Mouse (Mus musculus) olfactory bulb, adult 2 months (tissue): Measurements from ENCODE around the gene Prox2. TPM values are rescaled to one million over a fixed set of nuclear protein-coding genes. Genes with fewer than 3 reads are reported as not detected.

Experiments used
- H3K27ac ChIP-seq: fragments of 200-500 bp; 2 replicates; pipeline ENCODE4 v1.5.1; 2012; ENCODE audit warnings: low read depth, low read length; ENCODE audit not compliant: insufficient read depth
- H3K4me1 ChIP-seq: fragments of 200-500 bp; 2 replicates; pipeline ENCODE4 v1.6.1; 2012; ENCODE audit warnings: low read length; ENCODE audit not compliant: control insufficient read depth, insufficient read depth
- H3K4me3 ChIP-seq: fragments of 200-500 bp; 2 replicates; pipeline ENCODE4 v1.5.1; 2012; ENCODE audit warnings: mild to moderate bottlenecking, low read depth, low read length, moderate library complexity; ENCODE audit not compliant: insufficient read depth
- CTCF ChIP-seq: fragments of 200-500 bp; IDR thresholded peaks from 2 replicates; pipeline ENCODE4 v1.5.1; 2012; ENCODE audit warnings: low read depth, mild to moderate bottlenecking, low read length, moderate library complexity; ENCODE audit not compliant: insufficient read depth
- POLR2A ChIP-seq: fragments of 200-500 bp; IDR thresholded peaks from 2 replicates; pipeline ENCODE4 v1.6.1; 2012; ENCODE audit warnings: mild to moderate bottlenecking, low read depth, low read length, moderate library complexity; ENCODE audit not compliant: insufficient read depth
- WGBS: fragments of 180-500 bp; shearing (Covaris S2); methylation state at CpG from one replicate; pipeline ENCODE4 v1.1.7; 2018; 5-methylcytosine and 5-hydroxymethylcytosine counted together
- polyA plus RNA-seq: library from polyadenylated mRNA; stranded (reverse); fragments of >200 nt; gene quantifications from 2 replicates; pipeline ENCODE4 v1.2.4, GENCODE M21; 2012; ENCODE audit warnings: low replicate concordance; ENCODE audit not compliant: missing spikeins, insufficient read depth, insufficient read length

The Prox2 gene
- polyA plus RNA-seq, 1 experiment = not detected

DNA sequence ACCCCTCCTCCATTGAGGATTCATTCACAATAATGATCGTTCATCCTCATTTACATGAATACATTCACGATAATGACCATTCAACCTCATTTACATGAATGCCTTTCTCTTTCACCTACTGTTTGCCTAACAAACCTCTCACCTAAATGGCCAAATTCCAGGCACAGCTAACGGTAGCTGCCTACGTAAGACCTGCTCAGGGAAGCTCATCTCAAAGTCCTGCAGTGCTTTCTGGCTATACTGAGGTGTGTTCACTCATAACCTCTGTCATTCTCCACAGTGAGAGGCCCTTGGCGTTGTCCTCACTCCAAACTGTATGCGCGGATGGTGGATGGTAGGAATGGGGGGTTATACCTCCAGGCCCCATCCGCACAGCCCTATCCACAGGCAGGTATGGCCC, 5.8 kb downstream of the Prox2 start:
- H3K4me1 ChIP-seq = 0 out of 2 replicates have a peak, but pooled peaks cover under 1% of the 10 kb centered on the region
- WGBS = 88% methylated on average over 8 of the region's 8 CpGs
- TF ChIP-seq CTCF (no peak), POLR2A (no peak)
- no peak overlapping the region for H3K4me3 ChIP-seq
- H3K27ac ChIP-seq = no peak overlapping the region

DNA sequence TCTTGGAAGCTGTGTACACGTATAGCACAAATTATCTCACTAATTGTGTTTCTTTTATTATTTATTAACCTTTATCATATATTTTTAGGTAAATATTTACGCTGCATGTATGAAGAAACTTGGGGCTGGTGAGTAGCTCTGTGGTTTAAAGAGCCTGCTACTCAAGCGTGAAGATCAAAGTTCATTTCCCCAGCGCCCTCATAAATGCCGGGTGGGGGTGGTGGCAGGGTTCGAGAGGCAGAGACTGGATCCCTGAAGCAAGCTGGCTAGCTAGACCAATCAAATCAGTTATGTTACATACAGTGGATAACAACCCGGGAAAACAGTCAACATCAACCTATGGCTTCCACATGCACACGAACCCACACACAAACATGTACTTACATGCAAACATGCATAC, 7.5 kb downstream of the Prox2 start:
- no peak overlapping the region for H3K4me3 ChIP-seq
- 90% methylated on average over 8 of the region's 8 CpGs for WGBS
- no peaks in the 10 kb centered on the region for H3K4me1 ChIP-seq
- TF ChIP-seq CTCF = no peak
- TF ChIP-seq POLR2A = no peak
- H3K27ac ChIP-seq = no peak overlapping the region

DNA sequence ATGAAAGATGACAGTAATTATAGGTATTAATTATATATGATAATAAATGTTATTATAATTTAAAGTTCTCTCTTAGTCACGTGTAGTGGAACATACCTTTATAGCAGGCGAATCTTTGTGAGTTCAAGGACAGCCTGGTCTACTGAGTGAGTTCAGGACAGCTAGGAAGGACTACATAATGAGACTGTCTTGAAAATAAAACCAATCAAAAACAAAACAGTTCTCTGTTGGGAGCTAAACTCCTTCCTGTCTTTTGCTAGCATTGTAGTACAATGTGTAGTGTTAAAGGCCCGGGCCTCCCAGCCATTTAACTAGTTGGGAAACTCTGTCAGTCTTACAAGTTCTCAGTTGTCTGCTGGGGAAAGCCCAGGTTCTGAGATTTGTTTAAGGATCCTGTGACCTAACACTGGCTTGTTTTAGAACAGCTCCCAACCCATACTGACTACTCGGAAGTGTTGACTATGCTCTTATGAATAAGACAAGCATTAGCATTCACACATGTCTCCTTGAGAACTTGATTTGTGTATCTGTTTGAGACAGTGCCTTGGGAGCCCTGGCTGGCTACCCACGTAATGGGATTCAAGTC, 8.9 kb downstream of the Prox2 start:
- TF ChIP-seq POLR2A = no peak
- no peak for TF ChIP-seq CTCF
- WGBS = 68% methylated on average over 5 of the region's 5 CpGs
- H3K4me1 ChIP-seq = no peaks in the 10 kb centered on the region

DNA sequence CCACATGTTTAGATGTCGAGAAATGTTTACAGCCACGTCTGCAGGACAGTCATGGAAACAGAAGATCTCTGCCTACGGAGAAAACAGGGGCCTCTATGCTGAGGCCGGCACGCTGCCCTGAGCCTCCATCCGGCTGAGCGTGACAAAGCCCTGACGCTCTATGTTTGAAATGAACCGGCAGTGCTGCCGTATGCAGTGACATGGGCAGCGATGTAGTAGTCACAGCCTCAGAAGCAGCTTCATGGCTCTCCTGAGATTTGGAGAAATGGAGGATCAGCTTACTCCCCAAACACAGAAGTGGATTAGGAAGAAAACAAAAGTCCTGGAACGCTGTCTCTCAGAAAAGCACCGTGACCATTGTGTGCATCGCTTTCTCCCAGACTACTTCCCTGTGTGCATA, 9.6 kb downstream of the Prox2 start:
- Histone ChIP-seq H3K4me1 (no peaks in the 10 kb centered on the region), H3K27ac (no peak overlapping the region), H3K4me3 (no peak overlapping the region)
- no peak for TF ChIP-seq POLR2A
- no peak for TF ChIP-seq CTCF
- 47% methylated on average over 14 of the region's 14 CpGs for WGBS

More for the DNA sequence above, 8.9 kb downstream of the Prox2 start:
- Histone ChIP-seq H3K27ac (no peak overlapping the region), H3K4me3 (no peak overlapping the region)

GRCm38 (mm10) chr12:85095859-85096258, 14.7 kb downstream of the Prox2 start:
- no peak overlapping the region for H3K4me3 ChIP-seq
- peaks cover 3% of the 10 kb centered on the region for H3K4me1 ChIP-seq
- no peak overlapping the region for H3K27ac ChIP-seq
- WGBS = 81% methylated on average over 7 of the region's 7 CpGs
- TF ChIP-seq CTCF (no peak), POLR2A (no peak)

DNA sequence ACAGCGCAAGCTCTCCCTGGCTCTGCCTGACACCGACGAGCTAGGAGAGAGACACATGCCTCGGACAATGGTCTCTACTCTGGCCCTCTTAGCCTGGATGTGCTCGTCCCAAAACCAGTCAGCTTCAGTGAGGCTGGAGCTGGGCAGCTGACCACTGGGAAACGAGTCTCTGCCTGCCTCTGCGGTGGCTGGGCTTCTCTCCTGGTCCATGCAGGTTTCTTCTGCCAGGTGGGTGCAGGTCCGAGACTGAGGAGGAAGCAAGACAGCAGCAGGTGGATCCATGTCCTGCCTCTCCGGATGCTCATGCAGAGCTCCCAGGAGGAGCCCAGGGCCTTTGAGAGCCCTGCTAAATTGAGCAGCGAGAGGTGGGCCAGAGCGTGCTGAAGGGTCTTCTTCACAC, 15.4 kb downstream of the Prox2 start:
- H3K4me1 ChIP-seq = peaks cover 3% of the 10 kb centered on the region
- no peak overlapping the region for H3K4me3 ChIP-seq
- 88% methylated on average over 11 of the region's 11 CpGs for WGBS
- TF ChIP-seq POLR2A = no peak
- TF ChIP-seq CTCF = no peak
- no peak overlapping the region for H3K27ac ChIP-seq

GRCm38 (mm10) chr12:85094706-85095105, 15.9 kb downstream of the Prox2 start:
- no peak overlapping the region for H3K27ac ChIP-seq
- H3K4me1 ChIP-seq = peaks cover 3% of the 10 kb centered on the region
- TF ChIP-seq POLR2A (no peak), CTCF (no peak)
- 72% methylated on average over 10 of the region's 10 CpGs for WGBS
- H3K4me3 ChIP-seq = no peak overlapping the region

DNA sequence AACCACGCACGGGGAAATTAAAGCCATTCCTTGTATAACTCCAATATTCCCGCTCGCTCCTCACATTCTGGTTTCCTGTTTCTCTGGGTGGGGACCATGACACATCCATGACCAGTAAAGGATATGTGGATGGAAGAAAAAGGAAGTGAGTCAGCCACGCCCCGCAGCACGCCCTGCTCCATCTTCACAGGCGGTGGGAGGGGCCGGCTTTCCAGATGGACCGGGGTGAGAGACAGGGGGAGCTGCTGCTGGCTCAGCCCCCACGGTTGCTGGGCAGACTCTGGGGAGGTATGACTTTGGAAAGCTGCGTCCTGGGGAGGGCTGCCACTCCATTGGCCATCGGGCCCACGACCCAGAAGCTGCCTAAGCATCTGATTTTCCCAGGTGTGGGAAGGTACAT, 16.5 kb downstream of the Prox2 start:
- peaks cover 3% of the 10 kb centered on the region for H3K4me1 ChIP-seq
- no peak overlapping the region for H3K27ac ChIP-seq
- H3K4me3 ChIP-seq = no peak overlapping the region
- TF ChIP-seq POLR2A (no peak), CTCF (no peak)
- WGBS = 37% methylated on average over 14 of the region's 14 CpGs

GRCm38 (mm10) chr12:85092214-85092613, 18.3 kb downstream of the Prox2 start:
- Histone ChIP-seq H3K4me3 (no peak overlapping the region), H3K4me1 (peaks cover 3% of the 10 kb centered on the region), H3K27ac (no peak overlapping the region)
- 0 out of 2 replicates have a peak, but pooled peaks have one; percentile 42 for TF ChIP-seq CTCF
- no peak for TF ChIP-seq POLR2A
- 8% methylated on average over 3 of the region's 3 CpGs for WGBS

DNA sequence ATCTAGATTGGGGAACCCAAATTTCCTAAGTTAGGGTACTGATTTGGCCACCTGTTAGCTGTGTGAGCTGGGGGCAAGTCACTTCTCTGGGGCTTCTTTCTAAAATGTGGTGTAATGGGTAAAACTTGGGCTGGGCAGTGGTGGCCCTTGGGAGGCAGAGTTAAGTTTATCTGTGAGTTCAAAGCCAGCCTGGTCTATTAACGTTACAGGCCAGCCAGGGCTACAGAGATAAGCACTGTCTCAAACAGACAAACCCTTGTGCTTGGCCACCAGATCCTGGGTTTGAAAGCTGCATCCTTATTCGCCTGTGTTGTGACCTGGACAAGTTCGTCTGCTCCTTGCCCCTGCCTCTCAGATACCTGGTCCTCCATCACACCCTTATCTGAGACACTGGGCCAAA, 19.4 kb downstream of the Prox2 start:
- no peak overlapping the region for H3K4me3 ChIP-seq
- H3K27ac ChIP-seq = no peak overlapping the region
- H3K4me1 ChIP-seq = peaks cover 3% of the 10 kb centered on the region
- WGBS = 88% methylated on average over 3 of the region's 3 CpGs
- no peak for TF ChIP-seq CTCF
- TF ChIP-seq POLR2A = no peak
